Mouse (Mus musculus) kidney, postnatal 36 days (tissue): Measurements from ENCODE around the gene Slc25a45.

Source experiments
- DNase-seq, 2 experiments: peaks; one replicate each; pipeline ENCODE4 v3.0.0; 2021 to 2022; ENCODE audit warnings: mixed read lengths in 2 of 2

Gene Slc25a45

GRCm38 (mm10) chr19:5892735-5893134 lies 15.1 kb downstream of the Slc25a45 start:
- no peak for DNase-seq

DNA sequence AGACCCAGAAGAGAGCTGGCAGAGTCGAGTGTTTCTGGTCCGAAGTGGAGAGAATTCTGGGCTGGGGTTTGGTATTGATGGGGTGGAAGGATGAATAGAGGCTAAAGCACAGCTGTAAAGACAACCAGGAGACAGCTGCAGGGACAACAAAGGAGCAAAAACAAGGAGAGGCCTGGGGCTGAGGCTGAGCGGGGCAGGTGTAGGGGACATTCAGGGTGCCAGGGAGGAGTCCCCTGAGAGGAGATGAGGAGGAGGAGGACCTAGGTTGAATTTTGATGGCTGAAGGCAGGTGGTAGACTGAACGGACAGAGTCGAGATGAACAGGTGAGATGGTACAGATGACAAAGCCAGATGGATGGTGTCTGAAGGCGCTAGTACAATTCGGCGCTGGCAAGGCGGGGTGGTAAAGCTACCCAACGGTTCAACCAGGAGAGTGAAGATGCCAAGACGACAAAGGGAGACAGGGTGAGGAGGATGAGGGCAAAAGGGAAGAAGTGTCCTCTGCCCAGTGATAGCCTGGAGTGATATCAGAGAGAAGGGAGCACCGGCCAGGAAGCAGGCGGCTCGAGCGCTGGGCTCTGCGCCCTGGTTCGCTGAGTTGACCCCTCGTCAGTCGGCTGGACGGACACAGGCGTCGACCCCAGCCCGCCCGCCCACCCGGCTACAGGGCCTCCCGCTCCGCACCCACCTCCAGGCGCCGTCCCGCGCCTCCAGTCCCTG lies 15.8 kb downstream of the Slc25a45 start:
- no peak for DNase-seq

- DNase-seq, result peak; percentile 96 to 97
Observed at GRCm38 (mm10) chr19:5894002-5894678, 16.5 kb downstream of the Slc25a45 start, which contains the start of gene Tigd3. TSS of gene Tigd3 (minus strand) at chr19:5894149.

GRCm38 (mm10) chr19:5907275-5907674 lies 29.7 kb downstream of the Slc25a45 start:
- no peak for DNase-seq

DNA sequence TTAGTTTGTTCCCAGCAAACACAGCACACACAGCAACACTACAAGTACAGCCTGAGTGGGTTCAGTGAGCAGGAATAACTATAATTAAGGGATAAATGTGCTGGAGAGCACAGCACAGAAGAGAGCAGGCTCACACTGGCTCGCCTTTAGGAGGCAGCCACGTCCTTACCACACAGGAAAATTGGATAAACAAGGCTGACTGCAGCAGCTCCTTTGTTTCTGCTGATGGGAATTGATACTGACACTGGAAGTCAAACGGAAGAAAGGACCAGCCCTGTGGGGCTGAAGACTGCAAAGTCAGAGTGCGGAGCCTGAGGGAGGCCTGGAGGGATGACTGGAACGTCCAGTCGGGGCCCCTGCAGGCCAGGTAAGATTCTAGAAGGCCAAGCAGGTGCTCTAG lies 32.6 kb downstream of the Slc25a45 start:
- DNase-seq, result no peak

DNA sequence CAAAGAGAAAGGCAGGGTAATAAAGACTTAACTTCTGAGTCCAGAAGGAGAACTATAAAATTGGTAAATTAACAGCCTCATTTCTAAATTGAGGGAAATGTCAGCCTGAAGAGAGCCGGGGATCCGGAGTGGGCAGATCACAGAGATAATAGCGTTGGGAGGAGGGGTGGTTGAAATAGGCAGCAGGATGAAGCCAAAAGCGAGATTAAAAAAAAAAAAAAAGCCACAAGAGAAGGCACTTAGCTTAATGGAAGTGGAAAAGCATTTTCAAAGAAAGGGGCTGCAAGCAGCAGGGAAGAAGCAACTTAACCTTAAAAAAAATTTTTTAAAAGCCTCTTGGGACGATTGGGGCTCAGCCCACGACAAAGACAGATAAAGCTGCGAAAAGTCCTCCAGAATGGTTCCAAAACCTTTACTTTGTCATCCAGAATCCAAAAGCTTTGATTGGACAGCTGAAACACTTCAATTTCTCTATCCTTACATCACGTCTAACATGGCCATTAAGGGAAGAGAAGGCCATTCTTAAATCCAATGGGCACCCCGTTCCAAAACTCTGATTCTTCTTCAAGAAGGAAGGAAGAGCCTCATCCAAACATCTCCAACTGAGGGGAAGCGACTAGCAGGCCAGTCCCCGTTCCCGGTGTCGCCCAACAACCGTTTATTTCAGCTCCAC lies 34.0 kb downstream of the Slc25a45 start:
- DNase-seq, result no peak

DNA sequence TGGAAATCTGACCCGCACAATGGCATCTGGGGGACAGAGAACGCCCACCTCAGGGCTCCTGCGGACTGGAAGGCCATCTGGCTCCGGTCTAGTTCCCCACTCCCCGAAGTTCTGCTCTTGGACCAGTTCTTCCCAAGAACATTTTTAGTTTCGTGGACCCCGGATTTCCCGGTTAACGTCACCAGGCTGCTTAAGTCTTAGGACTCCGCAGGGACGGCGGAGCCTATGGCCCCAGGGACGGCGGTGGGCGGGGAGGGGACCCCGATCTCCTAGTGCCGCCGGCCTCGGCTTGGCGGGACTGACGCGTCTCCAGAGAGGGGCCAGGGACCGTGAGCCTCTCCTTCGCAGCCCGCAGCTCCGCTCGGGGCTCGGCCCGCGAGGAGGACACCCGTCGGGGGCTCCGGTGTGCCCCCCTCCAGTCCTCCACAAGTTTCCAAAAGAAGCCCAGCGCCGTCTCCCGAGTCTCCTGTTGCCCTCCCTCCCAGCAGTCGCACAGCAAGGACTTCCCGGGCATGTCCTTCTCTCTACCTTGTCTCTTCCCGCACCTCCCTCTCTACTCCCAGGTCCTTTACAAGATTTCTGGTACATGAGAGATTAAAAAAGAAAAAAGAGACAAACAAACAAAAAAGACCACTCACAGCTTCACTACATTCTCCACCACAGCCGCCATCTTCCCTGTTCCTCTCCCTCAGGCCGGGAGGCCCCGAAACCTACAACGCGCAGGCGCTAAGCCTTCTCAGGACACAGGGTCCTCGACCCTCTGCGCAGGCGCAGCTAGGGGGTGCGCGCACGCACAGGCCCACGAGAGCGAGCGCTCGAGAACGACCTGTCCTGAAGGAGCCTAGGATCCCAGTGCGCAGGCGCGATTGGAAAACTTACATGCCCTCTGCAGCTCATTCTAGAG lies 34.7 kb downstream of the Slc25a45 start:
- DNase-seq, result peak; percentile 99 to 100

GRCm38 (mm10) chr19:5913007-5913719 lies 35.6 kb downstream of the Slc25a45 start, which contains the start of gene Dpf2:
TSS of gene Dpf2 (minus strand) at chr19:5913010.
- DNase-seq, result peak in 1 of 2 experiments; percentile 42

GRCm38 (mm10) chr19:5921715-5922114 lies 44.1 kb downstream of the Slc25a45 start:
- DNase-seq, result peak; percentile 71 to 74

- peak; percentile 31 to 58 for DNase-seq
Observed at GRCm38 (mm10) chr19:5922119-5922942, 44.7 kb downstream of the Slc25a45 start.

DNA sequence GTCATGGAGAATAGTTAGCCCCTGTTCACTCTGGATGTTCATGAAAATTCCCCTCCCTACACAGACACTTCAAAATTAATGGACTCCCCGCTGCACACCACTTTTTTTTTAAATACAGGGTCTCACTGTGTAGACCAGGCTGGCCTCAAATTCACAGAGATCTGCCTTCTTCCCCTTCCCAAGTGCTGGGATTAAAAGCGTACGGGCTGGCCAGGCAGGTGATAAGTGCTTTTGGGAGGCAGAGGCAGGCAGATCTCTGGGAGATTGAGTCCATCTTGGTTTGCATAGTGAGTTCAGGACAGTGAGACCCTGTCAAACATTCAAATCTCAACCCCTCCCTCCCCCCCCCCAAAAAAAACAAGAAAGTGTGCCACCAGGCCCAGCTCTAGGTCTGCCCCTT lies 45.4 kb downstream of the Slc25a45 start:
- DNase-seq, result no peak

- peak; percentile 94 to 98 for DNase-seq
Observed at GRCm38 (mm10) chr19:5923990-5924712, 46.5 kb downstream of the Slc25a45 start.

DNA sequence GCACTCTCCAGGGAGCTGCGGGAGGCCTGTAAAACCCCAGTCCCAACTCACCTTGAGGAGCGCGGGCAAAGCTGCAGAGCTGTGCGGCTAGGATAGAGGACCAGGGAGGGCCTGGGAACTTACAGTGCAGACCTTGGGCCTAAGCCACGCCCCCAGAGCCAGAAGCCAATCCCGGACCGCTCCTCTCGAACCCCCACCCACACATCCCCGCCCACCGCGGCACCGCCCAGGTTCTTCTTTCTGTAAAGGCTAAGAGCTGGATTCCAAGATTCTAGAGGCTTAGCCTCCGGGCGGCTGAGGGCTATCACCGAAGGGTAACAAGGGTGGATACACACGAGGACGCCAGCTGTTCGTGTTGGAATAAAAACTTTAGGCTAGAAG lies 47.1 kb downstream of the Slc25a45 start, which contains the start of gene Cdc42ep2:
TSS of gene Cdc42ep2 (minus strand) at position 104 of the 381 bp plus-strand sequence.
- DNase-seq, result peak; percentile 98 to 99

- DNase-seq, result no peak
Observed at GRCm38 (mm10) chr19:5925311-5925855, 47.8 kb downstream of the Slc25a45 start.

- peak in 1 of 2 experiments; percentile 47 for DNase-seq
Observed at GRCm38 (mm10) chr19:5927026-5927425, 49.4 kb downstream of the Slc25a45 start.

DNA sequence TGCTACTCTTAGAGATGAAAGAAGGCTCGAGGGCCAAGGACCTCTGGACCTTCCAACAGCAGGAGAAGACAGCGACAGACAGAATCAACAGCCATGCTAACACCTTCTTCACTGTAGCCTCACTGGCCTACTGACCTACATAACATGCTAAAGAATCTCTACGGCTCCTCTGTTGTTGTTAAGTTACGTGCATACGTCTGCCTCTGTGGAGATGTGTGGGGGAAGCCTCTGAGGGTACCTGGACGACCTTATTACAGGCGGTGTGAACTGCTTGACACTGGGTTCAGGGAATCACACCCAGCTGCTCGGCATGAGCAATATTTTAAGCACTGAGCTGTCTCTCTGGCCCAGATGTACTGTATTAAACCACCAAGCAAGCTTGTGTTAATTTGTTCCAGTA lies 49.9 kb downstream of the Slc25a45 start:
- no peak for DNase-seq

- DNase-seq, result no peak
Observed at GRCm38 (mm10) chr19:5928104-5928503, 50.5 kb downstream of the Slc25a45 start.

DNA sequence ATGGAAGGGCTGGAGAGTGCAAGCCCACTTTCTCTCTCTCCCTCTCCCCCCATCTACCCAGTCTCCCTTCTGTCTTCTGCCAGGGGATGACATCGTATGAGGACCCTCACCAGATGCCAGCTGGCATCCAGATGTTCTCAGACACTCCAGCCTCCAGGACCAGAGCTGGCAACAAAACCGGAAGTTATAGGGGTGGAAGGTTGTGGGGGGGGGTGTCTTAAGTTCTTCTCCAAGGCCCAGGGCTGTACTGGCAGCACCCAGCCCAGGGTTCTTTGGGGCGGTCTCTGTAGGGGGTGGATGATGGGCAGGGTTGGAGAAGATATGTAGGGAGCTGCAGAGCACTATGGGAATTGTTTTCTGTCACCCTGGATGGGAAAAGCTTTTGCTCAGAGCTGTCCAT lies 50.9 kb downstream of the Slc25a45 start:
- no peak for DNase-seq
